Comparison of ENCODE assay signal across 8 mouse cellular contexts in the genomic region with DNA sequence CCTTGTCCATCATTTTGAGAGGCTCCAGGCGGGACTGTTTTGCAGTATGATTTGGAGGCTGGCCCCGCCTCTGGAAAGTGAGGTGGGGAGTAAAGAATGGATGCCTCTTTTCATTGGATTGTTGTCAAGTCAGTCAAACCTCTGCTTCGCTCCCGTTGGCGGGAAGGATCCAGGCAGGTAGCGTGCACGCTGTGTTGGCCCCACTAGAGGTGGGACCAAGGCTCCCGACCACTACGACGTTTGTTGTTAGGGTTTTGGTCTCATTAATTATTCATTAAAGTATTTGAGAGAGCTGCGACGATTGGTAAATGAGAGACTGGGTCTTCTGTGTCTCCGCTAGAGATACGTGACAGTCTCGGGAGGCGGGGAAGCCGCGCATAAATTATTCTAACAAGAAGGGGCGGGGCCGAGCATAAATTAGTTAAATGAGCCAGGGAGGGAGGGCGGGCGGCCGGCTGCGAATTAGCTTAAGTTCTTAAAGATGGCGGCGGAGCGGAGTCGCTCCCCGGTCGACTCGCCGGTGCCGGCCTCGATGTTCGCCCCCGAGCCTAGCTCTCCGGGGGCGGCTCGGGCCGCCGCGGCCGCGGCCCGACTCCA. TPM values are rescaled to one million over a fixed set of nuclear protein-coding genes. Genes with fewer than 3 reads are reported as not detected.
A peak's percentile ranks its signal among the peaks of the same experiment; 100 is the strongest.
DNase-seq lines count a peak whose midpoint lies in the region; ATAC-seq lines count a peak whose summit lies in the region.

Gene Gtpbp1, plus strand, starts transcription at position 420 of the 597 bp plus-strand sequence.

- H3K36me3 ChIP-seq in hindbrain, embryonic 15.5 days: peaks cover 3% of the 10 kb centered on the region; the same call in 1 of the 2 replicates

- no peaks in the 10 kb centered on the region for H3K27me3 ChIP-seq in hindbrain, embryonic 15.5 days

- peaks cover 55% of the 10 kb centered on the region for H3K4me1 ChIP-seq in hindbrain, embryonic 15.5 days (replicated peaks)

- H3K9ac ChIP-seq in hindbrain, embryonic 15.5 days: peak within 1 kb of the TSS; percentile 79

- DNase-seq in T-cell, adult 2 months (ENCODE audit: low spot score): peak; percentile 96
- DNase-seq in cerebellum, postnatal 36 days: peak; percentile 96 to 98
- peak; percentile 95 to 99 for DNase-seq in frontal cortex, postnatal 36 days (ENCODE audit: low spot score in 2 of 2)
- peak; percentile 100 for DNase-seq in left cerebral cortex, adult 11 months (ENCODE audit: low spot score)
- peak; percentile 97 to 99 for DNase-seq in lung, postnatal 4 days
- peak; percentile 99 for DNase-seq in retina, postnatal 7 days (ENCODE audit: low read depth, low spot score)
- DNase-seq in urinary bladder, adult 2 months (ENCODE audit: low spot score): peak; percentile 76

- H3K4me3 ChIP-seq in hindbrain, embryonic 15.5 days: peak within 1 kb of the TSS; percentile 76

- peak; percentile 98 for ATAC-seq in hindbrain, embryonic 15.5 days (ENCODE audit: low FRiP score, low read depth)

- H3K27ac ChIP-seq in hindbrain, embryonic 15.5 days (replicated peaks): peak within 1 kb of the TSS; percentile 86

- WGBS in hindbrain, embryonic 15.5 days: under 1% methylated on average over 45 of the region's 45 CpGs

- H3K9me3 ChIP-seq in hindbrain, embryonic 15.5 days: no peaks in the 10 kb centered on the region

- peak within 1 kb of the TSS; percentile 92 for H3K4me2 ChIP-seq in hindbrain, embryonic 15.5 days

RNA-seq across cellular contexts. Expression of gene Gtpbp1, which starts in this region (rescaled TPM):
- 49.4 and 50.1 TPM in 2 replicates for polyA plus RNA-seq in hindbrain, embryonic 15.5 days (2015; fragmentation: Nextera tagmentation; extraction: Ambion mirVana)
- 20.0 and 32.1 TPM in 2 replicates for polyA plus RNA-seq in urinary bladder, adult 2 months (2012; rRNA removed)

Comparison
In these comparisons a context has a peak if more than half of its experiments do, and no peak if none do; other contexts are left out.
1. Peak in every context shown above with its lines: DNase-seq, ATAC-seq, H3K4me3 ChIP-seq and H3K27ac ChIP-seq.